Mouse (Mus musculus): Measurements from ENCODE around the gene Mpdu1. TPM values are rescaled to one million over a fixed set of nuclear protein-coding genes. Genes with fewer than 3 reads are reported as not detected.

The Mpdu1 gene
- polyA plus RNA-seq, 2 experiments from 2014 or later, result 34.8 to 85.1 TPM

GRCm38 (mm10) chr11:69689891-69690290 lies 27.4 kb upstream of the Mpdu1 start:
- ATAC-seq, result no peak

DNA sequence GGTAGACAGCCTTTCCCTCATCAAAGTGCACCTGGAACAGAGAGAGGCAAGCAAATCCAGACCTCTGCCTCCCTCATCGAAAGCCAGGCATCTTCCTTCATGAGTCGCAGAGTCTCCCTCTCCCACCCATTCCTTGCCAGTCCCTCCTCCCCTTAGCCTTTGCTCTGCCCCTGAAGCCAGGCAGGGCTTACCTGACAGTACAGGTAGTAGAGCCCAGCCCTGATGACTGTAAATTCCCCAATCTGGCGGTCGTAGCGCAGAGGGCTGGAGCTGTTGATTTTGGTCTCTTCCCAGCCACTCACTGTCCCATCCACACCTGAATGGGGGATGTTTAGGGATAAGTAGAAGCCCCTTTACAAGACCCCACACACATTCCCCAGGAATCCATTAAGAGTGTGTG lies 24.6 kb upstream of the Mpdu1 start:
- ATAC-seq, result no peak

DNA sequence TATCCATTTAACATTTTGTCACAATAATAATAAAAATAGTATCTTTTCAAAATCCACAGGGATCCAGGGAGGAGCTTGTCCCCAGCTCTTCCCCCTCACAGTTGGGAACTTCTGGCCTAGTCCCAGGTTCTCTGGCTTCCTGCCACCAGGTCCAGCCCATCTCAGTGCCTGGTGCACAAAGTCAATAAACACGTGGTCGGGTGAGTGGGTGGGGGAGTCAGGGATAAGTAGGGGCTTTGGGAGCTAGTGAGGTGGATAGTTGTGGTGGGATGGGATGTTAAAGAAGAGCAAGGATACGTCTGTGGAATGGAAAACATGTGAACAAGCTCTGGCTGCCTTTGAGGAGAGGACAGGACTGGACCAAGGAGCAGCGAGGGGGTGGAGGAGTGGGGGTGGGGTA lies 23.9 kb upstream of the Mpdu1 start:
- no peak for ATAC-seq

DNA sequence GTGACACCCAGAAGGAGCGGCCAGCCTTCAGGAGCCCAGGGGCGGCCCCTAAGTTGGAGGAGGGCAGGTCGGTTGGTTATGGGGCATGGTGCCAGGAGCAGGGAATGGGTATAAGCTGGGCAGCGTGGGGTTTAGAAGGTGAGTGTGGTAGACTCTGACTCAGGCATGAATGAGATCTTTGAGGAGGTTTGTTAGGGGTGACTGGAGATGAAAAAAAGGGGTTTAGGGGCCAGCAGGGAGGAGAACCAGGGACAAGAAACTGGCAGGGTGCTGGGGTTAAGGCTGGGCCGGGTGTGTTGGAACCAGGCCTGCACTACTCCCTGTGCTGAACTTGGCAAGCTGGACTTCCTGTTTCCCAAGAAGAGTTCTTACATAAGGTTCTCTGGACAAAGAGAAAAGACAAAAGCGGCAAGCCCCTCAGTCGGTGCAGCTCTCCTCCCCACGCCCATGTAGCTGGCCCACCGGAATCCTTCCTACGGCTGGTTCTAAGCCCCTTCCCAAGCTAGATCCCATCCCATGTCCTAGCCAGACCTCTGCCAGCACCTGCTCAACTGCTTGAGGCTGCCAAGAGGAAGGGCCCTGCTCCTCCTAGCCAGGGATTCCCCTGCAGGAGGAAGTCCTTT lies 23.2 kb upstream of the Mpdu1 start, which contains the start of gene Tnfsf13:
Tnfsf13 (minus strand) TSS at position 259 of the 623 bp plus-strand sequence.
- ATAC-seq, result no peak

DNA sequence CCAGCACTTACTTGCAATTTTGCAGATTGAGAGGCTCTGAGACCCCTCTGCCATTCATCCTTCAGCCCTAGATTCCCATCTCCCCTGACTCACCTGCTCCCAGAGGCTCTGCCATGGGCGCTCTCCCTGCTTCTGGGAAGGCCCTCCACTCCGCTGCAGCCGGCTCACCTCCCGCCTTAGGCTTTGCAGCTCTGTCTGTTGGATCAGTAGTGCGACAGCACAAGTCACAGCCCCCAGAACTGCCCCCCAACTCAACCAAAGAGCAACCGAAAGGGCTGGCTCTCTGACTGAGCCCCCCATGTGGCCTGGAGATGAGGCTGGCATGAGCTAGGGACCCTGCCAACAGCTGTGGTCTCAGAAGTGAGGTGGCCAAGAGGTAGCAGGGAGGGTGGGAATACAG lies 22.5 kb upstream of the Mpdu1 start:
- ATAC-seq, result no peak

DNA sequence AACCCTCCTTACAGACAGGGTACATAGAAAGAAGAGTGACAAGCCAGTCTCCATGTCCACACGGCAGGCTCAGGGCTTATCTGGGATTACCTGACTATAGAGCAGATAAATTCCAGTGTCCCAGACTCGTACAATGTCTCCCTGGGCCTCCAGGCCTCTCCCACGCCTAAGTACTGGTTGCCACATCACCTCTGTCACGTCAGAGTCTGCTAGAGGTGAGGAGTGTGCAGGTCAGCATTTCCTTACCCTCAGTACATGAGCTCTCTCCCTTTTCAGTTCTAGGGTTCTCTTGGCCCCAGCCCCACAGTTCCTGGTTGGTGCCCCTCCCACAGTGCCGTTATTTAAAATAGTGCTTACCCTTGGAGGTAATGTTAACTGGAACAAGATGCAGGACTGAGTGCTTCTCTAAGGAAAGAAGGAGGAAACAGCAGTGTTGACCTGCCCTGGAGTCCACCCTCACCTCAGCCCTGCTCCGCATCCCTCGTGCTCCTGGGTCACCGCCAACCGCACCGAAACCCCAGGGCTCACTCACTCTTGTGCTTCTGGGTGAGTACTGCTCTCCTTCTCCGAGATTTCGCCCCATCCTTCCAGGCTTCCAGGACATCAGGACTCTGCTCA lies 21.8 kb upstream of the Mpdu1 start:
- ATAC-seq, result no peak

DNA sequence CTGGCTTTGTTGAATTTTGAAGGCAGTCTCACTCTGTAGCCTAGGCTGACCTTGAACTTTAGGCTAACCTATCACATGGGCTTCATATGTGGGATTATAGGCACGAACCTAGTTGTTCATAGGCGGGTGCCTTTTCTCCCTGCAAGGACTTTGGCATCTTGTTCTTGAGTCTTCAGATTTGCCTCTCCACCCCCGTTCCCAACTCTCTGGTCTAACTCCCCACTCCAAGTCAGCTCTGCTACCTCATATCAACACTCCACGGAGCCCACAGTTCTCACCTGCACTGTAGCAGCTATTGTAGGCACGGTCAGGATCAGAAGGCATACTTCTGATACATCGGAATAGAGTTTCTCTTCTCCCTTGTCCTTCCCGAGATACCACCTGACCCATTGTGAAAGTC lies 21.1 kb upstream of the Mpdu1 start:
- no peak for ATAC-seq

- ATAC-seq, result peak; percentile 45
Measured at GRCm38 (mm10) chr11:69682840-69683533, 20.5 kb upstream of the Mpdu1 start.

- ATAC-seq, result peak; percentile 7
Measured at GRCm38 (mm10) chr11:69682209-69682839, 19.9 kb upstream of the Mpdu1 start.

DNA sequence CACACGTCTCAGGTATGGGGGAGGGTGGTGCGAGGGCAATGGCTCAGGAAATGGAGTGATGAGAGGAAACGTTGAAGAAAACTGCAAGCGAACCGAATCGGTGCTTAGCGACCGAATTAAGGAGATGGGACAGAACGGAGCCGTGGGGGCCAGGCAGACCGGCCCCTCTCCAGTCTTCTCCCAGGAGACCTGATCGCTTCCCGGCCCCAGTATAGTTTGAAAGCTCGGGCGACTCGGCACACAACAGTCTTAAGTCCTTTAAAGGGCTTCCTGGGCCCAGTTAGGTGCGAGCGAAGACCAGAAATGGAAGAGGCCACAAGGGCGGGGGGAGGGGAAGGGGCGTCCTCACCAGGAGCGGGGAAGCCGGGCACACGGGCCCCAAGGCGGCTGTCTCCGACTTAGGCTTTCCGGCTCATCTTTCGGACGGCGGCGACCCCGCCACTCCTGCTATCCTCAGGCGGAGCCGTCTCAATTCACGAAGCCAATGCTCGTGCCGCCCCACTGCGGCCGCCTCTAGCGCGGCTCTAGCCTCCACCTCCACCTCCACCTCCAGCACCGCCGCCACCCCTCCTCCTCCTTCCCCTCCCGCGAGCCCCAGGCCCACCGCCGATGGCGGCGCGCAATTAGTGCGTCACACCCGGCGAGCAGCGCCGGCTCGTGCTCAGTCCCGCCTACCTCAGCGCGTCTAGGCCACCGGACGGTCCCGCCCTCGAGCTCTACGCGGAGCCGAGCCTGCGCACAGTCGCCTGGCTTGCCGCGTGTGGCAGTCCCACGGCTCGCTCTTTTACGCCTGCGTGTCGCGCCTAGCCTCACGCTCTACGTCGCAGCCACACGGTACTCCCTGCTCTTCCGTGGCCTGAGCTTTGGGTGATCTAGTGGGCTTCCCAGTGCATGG lies 19.1 kb upstream of the Mpdu1 start, which contains the start of gene Senp3:
Senp3 (minus strand) TSS at position 771 of the 895 bp plus-strand sequence.
- ATAC-seq, result peak; percentile 96

DNA sequence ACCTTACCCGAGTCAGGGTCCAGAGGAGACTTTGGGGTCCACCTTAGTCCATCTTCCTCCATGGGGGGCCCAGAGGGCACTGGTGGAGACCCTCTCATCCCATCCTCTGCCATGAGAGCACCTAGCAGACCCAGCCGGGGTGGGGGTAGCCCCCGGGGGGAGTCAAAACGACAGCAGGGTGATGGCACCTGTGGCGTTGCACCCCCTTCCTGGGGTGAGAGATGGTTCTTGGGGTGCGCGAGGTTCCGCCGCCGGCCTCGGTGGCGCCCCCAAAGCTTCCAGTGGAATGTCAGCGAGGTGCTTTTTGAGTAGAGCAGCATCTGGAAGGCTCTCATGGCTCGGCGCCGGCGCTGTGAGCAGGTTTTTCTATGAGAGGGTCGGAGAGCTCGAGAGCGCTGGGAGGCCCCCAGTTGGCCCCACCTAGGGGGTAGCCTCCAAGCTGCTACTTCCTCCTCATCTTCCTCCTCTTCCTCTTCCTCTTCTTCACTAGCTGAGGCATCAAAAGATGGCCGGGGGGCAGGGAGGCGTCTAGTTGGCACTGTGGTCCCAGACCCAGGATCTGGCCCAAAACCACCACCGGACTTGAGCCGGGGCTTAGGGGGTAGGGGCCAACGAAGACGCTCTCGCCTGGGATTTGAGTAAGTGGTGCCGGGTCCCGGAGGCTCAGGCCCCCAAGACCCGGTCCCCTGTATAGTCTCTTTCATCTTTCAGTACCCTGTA lies 17.9 kb upstream of the Mpdu1 start:
- no peak for ATAC-seq

GRCm38 (mm10) chr11:69679144-69679543 lies 16.7 kb upstream of the Mpdu1 start:
- ATAC-seq, result no peak

DNA sequence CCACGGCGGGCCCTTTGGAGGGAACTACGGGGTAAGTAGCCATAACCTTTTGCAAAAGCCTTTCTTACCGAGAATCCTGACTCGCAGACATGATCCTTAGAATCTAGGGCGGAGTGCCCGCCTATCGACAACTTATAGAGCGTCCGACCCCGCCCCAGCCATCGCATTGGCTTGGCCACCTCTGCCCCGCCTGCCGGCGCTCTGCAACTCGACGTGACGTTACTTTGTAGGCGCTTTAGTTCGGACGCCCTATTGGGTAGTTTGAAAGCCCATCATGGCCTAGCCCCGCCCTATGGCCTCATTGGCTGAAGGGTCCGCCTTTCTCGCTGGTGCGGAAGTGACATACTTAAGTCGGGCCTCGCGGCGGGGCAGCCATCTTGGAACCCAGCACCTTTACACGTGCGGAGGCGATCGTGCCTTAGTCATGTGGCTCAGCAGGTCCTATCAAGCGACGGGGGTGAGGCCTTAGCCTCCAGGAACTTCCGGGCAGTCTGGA lies 9.8 kb upstream of the Mpdu1 start, which contains the start of gene Eif4a1:
Eif4a1 (minus strand) TSS at position 213 of the 496 bp plus-strand sequence.
- ATAC-seq, result peak; percentile 89

GRCm38 (mm10) chr11:69671726-69672124 lies 9.3 kb upstream of the Mpdu1 start:
- ATAC-seq, result no peak

DNA sequence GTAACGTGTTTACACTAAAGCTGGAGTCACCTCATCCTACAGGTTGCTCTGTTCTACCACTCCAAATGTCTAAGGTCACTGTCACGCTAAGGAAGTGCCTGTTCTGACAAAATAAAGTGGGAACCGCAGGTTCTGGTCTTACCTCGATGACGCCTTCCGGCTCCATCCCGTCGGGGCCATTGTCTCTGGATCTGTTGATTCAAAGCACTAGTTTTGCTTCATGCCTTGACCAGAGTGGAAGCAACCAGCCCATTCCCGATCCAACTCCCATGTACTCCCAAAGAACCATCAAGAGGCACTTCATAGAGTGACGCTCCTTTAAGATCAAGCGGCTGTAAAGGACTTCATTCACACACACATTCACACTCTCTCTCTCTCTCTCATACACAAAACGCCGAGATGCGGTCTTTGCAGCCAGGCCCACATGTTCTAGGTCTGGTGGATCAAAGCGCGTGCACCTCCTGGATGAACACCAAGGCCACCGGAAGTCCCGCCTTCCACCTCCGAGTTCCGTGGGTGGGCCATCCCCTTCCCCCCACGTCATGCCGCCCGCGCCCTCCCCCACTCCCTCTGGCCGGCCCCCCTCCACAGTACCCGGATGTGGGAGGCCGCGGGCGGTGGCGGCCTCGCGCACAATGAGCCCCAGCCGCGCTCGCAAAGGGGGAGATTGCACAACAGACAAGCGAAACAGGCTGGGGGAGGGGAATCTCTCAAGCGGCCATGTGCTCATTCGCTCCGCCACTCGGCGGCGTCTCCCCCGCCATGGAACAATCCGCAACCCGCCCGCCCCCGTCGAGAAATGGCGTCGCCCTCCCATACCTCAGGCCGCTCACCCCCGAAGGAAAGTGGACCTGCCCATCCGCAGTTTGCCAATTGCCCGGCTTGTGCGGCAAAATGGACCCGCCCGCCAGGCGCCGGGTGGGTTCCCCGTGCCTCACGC lies 8.6 kb upstream of the Mpdu1 start:
- ATAC-seq, result peak; percentile 60

- no peak for ATAC-seq
Measured at GRCm38 (mm10) chr11:69666665-69667005, 4.2 kb upstream of the Mpdu1 start.

GRCm38 (mm10) chr11:69665961-69666664 lies 3.7 kb upstream of the Mpdu1 start, which contains the start of gene Cd68:
Gene Cd68, minus strand, starts transcription at chr11:69666153.
- ATAC-seq, result no peak

DNA sequence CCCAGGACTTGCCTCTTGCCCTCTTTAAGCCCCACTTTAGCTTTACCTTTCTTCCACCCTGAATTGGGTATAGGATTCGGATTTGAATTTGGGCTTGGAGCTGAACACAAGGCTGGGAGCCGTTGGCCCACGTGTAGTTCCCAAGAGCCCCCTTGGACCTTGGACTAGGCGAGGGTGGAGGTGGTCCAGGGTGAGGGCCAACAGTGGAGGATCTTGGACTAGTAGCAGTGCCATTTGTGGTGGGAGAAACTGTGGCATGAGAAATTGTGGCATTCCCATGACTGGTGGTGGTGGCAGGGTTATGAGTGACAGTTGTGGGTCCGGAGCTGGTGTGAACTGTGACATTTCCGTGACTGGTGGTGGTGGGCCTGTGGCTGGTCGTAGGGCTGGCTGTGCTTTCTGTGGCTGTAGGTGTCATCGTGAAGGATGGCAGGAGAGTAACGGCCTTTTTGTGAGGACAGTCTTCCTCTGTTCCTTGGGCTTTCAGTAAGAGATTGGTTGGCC lies 3.1 kb upstream of the Mpdu1 start:
- ATAC-seq, result no peak

DNA sequence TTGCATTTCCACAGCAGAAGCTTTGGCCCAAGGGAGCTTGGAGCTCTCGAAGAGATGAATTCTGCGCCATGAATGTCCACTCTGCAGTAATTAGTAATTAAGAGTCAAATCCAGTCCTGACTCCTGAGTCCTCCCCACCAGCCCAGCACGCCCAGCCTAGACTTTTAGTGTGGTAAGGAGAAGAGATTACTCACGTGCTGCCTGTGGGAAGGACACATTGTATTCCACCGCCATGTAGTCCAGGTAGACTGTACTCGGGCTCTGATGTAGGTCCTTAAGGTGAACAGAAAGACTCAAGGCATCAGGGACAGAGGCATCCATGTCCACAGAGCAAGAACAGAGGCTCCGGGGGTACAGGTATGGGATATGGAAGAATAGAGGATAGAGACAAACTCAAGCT lies 2.4 kb upstream of the Mpdu1 start:
- no peak for ATAC-seq
